Mouse (Mus musculus): ENCODE data around the gene Atp8b4. TPM values are rescaled to one million over a fixed set of nuclear protein-coding genes. Genes with fewer than 3 reads are reported as not detected.

Atp8b4 gene
- polyA plus RNA-seq, 1 experiment, result not detected

- TF ChIP-seq CTCF (IDR thresholded peaks at IDR 0.05; ENCODE audit: low read depth, low read length), result no peak
- TF ChIP-seq POLR2A (IDR thresholded peaks at IDR 0.05; ENCODE audit: insufficient read depth, low read length), result no peak
- no peak for TF ChIP-seq EP300 (IDR thresholded peaks at IDR 0.05; ENCODE audit: insufficient read depth, low read depth, low read length)
- Histone ChIP-seq H3K27ac (ENCODE audit: insufficient read depth, low read length) (no peak overlapping the region), H3K27me3 (ENCODE audit: control insufficient read depth, insufficient read depth, low read length, poor library complexity, severe bottlenecking) (no peaks in the 10 kb centered on the region), H3K36me3 (ENCODE audit: control insufficient read depth, insufficient read depth, low read length, poor library complexity, severe bottlenecking) (no peaks in the 10 kb centered on the region), H3K4me1 (ENCODE audit: control insufficient read depth, insufficient read depth, low read length) (no peaks in the 10 kb centered on the region), H3K4me3 (ENCODE audit: low read depth, low read length) (no peak overlapping the region), H3K9ac (ENCODE audit: low read depth, poor library complexity, severe bottlenecking) (no peak overlapping the region), H3K9me3 (replicated peaks; ENCODE audit: control insufficient read depth, insufficient read depth, low read length, poor library complexity, severe bottlenecking) (no peaks in the 10 kb centered on the region)
These were observed 226.2 kb downstream of the Atp8b4 start for GRCm38 (mm10) chr2:126274311-126274710.

Other genes starting within 250 kb of the Atp8b4 start
- gene Slc27a2, start 51.7 kb upstream of the Atp8b4 start, polyA plus RNA-seq (2011; ENCODE audit: insufficient read depth, insufficient read length, low read depth, missing spikeins), result 9.7 and 12.9 TPM in 2 replicates
- gene Hdc, start 118.6 kb upstream of the Atp8b4 start, polyA plus RNA-seq (2011; ENCODE audit: insufficient read depth, insufficient read length, low read depth, missing spikeins), result not detected in 2 replicates
- 70.4 and 72.3 TPM in 2 replicates for gene Gabpb1, start 175.7 kb upstream of the Atp8b4 start, polyA plus RNA-seq (2011; ENCODE audit: insufficient read depth, insufficient read length, low read depth, missing spikeins)
- gene Usp8, start 206.7 kb upstream of the Atp8b4 start, polyA plus RNA-seq (2011; ENCODE audit: insufficient read depth, insufficient read length, low read depth, missing spikeins), result 66.3 and 75.3 TPM in 2 replicates

All from ES-Bruce4 (cell line).